Mouse (Mus musculus) CD4-positive, CD25-positive, alpha-beta regulatory T cell, adult 2 months (primary cell): ENCODE measurements around the gene Npb.
"Not testable (repeated sequence)": the region's sequence is repeated elsewhere in the genome, so short reads cannot be mapped to it uniquely, and the experiment has no call there.

Experiments
- DNase-seq: peaks from one replicate; pipeline ENCODE4 v3.0.0-alpha.2; 2012; ENCODE audit warnings: low read depth, low spot score

The Npb gene

DNA sequence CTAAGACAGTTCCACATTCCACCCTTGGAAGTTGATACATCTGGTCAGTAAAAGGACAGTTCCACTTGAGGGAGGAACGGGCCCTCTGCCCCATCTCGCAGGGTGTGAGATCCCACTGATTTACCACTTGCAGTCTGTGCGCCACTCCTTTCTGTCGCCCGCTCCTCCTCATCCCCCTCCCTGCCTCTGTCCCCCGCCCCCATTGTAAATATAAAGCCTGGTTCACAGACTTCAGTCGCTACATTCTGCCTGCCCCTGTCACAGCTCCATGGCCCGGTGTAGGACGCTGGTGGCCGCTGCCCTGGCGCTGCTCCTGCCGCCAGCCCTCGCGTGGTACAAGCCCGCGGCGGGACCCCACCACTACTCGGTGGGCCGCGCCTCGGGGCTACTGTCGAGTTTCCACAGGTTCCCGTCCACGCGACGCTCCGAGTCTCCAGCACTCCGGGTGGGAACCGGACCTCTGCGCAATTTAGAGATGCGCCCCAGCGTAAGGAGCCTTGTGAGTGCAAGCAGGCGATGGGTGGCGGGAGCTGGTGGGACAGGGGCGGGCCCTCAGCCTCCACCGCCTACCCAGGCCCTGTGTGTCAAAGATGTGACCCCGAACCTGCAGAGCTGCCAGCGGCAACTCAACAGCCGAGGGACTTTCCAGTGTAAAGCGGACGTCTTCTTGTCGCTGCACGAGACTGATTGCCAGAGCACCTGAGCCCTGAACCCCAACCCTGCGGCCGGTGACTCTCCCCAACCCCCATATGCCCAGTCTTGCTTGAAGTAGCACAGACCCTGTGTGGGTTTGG, at the start of gene Npb:
TSS of gene Npb (plus strand) at position 237 of the 794 bp plus-strand sequence.
- no peak for DNase-seq

DNA sequence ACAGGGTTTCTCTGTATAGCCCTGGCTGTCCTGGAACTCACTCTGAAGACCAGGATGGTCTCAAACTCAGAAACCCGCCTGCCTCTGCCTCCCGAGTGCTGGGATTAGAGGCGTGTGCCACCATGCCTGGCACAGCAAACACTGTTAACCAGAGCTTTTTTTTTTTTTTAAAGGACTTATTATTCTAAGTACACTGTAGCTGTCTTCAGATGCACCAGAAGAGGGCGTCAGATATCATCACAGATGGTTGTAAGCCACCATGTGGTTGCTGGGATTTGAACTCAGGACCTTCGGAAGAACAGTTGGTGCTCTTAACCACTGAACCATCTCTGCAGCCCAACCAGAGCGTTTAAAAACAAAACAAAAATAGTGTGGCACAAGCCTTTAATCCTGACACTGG, 49.4 kb upstream of the Npb start:
- DNase-seq = not testable (repeated sequence)

DNA sequence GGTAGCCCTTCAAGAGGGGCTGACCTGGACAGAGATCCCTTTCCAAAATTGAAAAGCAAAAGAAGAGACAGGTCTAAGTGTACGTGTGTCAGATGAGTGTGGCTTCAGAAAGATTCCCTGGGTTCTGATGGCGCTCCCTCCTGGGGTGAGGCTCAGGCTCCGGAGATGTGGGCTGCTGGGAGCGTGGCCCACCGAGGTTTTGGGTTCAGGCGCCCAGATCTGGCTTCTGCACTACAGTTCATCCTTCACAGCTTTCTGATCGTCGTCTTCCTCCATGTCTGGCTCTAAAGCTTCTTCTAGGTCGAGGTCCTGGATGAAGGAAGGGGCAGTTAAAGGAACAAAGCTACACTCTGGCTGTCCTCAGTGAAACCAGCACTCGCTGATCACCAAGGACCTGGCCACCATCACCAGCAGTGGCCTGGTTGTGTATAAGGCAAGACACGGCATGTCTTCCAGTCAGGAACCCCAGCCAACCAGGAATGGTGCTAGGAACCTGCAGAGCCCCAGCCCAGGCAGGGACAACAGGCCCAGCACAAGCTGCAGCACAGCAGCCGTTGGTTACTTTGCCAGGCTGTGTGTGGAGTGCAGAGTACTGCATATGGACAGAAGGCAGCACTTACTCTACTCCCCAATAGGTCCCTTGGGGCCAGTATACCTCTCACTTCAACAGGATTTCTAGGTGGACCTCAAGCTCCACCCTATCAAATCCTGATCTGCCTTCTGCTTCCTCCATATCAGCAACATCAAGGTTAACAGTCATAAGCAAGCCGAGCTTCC, 47.1 kb upstream of the Npb start:
- DNase-seq = no peak

DNA sequence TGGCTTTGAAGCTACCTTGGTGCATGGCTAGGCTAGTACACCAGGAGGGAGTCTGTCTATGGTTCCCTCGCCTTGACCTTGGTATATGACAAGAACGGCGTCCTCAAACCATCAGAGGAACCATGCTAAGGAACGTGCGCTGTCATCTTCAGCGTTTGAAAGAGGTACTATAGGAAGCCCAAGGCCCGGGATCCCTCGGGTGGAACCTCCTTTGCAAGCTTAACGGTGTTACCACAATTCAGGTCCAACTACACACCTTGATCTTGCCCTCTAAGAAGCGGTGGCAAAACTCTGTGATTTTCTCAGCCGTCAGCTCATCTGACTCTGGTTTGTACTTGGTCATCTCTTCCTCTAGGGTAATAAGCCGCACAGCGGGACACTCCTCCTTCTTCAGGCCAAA, 45.3 kb upstream of the Npb start:
- DNase-seq = no peak

DNA sequence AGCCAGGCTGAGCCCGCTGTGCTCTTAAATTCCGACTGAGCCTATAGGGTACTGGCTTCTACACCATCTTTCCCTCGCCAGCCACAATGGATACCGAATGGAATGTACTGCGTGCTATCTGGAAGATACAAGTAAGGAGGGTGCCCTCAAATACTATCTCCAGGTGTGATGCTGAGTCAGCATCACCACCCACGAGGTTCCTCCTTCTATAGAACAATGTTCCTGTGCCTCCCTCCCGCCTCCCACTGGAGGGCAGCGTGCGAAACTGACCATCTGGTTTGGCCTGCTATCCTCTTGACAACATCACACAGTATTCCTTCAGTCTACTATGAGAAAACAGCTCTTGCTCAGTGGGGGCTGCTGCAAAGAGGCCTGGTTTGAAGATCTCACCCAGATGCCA, 43.2 kb upstream of the Npb start:
- DNase-seq = no peak

DNA sequence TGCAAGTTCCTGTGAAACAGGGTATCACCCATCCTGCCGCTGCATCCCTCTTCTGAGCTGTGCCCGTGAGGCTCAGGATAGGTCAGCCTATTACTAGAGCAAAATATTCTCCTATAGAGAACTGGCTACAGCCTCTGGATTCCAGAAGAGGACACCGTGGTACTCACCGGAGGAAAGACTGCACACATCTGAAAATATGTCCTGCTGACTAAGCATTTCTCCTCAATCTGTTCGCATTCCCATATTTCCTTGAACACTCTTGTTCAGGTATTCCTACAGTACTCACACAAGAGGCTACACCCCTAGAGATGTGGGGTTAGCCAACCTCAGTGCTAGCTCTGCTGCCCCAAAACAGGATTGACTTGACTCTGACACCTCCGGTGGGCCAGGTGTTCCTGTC, 40.0 kb upstream of the Npb start:
- no peak for DNase-seq

DNA sequence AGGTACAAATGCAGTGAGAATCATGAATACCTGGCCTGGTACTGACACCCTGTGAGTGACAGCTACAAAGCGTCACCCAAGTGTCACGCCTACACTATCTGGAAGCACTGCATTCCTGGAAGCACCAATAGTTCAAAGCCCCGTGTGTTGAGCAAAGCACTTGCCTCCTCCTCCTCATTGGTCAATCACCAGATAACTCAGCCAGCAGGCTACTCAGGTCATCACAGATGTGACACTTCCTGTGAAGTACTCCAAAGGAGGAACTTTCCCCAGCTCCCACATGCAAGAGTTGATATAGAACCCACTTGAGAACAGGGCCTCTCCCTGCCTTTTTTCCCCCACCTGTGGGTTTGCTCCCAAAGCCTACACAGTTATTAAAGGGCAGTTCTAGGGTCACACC, 37.2 kb upstream of the Npb start:
- DNase-seq = no peak

DNA sequence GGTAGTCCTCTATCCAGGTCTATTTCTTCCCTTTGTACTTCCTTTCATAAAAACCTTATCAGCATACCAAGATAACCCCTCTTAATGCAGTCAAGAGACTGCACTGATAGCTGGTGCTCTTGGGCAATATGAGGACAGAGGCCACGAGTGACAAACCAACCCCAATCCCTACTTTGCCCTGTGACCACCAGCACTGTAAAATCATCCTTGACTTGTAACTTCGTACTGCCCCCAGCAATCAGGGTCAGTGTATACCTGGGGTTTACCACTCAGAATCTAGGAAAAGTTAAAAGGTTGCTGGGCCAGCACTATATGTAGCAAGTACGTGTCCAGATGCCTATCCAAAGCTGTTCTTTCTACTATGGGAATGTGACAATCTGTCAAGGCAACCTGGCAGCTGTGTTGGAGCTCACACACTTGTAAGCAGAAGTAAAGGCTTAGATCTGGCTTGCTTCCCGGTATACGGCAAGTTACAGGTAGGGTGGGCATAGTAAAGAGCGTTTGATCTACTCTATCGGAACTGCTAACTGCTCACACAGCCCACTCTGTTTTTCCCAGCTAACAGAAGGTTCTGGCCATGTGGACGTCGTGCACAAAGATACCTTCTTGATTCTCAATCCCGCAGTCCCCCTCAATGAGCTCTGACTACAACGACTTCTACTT, 36.4 kb upstream of the Npb start:
- DNase-seq = no peak

DNA sequence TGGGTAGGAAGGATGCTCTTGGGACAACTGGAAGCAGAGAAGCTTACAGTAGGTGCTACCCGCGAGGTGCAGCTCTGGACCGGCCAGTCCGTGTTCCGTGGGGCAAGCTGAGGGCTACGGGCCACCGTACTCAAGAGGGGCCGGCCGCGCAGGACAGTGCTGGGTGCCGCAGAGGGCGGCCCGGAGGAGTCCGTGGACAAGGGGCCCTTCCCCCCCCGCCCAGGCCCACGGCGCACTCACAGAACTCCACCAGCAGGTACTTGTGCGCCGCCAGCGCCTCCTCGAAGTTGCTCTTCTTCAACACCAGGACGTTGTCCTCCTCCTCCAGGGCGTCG, 35.9 kb upstream of the Npb start:
- no peak for DNase-seq

DNA sequence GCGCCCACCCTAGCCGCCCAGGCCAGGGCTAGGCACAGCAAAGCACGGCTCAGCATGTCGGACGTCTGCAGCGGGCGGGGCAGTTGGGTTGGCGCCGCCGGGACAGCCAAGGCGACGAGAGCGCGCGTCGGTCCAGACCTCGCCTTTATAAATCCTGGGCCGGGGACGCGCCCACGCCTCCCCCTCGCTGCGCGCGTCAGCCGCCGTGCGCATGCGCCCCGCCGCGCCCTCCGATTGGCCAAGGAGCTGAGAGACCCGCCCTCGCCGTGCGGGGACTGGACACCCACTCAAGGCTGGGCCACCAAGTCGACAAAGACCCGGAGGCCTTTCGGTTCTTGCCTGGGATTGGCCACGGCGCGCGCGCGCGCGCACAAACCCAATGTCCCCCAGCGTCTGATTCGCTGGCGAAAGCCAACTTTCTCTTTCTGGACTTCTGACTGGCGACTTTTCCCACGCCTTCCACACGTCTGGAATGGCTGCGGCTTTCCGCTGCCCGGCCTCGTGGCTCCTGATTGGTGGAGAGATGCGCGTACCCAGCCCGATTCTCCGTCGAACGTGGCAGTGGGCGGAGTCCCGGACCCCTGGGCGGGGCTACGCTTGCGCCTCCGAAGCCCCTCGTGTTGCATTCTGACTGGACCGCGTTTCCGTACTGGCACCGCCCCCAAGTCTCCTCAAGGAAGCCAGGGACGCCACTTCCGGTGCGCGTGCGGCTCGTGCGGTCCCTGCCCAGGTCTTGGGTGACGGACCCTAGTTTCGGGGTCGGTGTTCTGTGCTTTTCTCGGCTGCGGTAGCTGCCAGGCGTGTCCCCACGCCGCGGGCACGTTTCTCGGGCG, 35.3 kb upstream of the Npb start, which contains the start of gene P4hb:
TSS of gene P4hb (minus strand) at position 502 of the 833 bp plus-strand sequence.
- DNase-seq = peak; percentile 98

DNA sequence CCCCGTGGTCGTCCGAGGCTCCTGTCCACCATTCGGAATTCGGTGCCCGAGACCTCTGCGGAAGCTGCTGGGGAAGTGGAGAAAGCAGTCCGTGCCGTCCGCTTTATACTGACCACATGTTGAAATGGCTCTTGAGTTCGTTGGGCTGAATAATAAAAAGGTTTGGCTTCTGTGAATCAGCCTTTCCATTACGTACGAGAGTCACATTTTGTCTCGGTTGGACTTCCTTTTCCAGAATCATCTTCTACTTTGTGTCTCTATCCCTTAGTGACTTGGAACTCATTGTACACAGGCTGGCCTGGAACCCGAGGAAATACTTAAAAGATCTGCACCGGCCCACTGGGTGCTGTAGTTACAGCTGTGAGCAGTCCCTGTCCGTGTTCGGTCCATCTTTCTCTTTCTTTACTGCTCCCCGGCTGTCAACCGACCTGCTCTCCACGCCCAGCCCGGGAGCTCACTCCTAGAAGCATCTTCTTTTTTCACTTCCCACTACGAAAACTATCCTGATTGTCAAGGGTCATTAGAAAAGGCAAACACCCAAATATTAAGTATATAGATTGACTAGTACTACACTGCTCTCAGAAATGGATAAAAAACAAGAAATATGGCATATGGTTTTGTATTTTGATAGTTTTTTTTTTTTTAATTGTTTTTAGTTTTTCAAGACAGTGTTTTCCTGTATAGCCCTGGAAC, 34.5 kb upstream of the Npb start:
- DNase-seq = peak; percentile 84

DNA sequence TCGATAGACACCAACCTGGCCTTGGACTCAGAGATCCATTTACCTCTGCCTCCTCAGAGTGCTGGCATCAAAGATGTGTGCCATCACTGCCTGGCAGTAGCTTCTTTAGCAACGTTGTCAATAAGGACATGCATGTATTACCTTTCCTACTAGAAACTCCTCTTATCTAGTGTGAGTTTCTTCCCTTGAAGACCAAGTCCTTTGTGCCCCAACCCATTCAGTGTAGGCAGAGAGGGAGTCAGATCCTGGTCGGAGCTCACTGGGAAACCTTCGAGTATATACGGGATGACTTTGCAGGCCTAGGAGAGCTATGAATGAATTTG, 34.0 kb upstream of the Npb start:
- peak; percentile 39 for DNase-seq

DNA sequence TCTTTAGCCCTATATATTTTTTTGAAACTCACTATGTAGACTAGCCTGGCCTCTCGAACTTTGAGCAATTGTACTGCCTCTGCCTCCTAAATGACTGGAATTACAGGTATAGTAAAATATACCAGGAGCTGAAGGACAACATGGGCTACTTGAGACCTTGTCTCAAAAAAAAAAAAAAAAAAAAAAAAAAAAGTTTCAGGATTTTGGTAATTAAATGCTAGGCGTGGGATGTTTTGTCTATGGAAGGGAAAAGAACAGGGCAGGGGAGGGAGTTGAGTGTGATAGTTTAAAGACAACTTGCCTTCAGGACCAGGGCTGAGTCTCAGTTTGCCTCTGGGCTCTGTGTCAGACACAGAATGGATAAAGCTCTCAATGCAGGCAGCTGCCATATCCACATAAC, 33.2 kb upstream of the Npb start:
- no peak for DNase-seq

DNA sequence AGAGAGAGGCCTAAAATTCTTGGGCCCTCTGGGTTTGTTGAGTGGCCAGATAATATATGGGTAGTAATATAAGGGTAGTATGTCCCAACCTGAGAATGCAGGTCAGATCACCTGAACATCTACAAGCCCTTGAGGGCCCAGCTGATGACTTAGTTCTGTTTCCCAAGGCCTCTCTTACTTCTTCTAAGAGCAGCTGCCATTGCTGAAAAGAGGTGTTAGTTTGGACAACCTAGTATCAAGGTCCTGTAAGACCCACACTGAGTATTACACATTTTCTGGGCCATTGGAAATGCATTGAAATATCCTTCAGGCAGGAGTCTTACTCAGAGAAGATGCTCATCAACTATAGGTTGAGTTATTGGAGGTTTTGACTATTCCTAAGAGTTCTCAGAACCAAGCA, 32.3 kb upstream of the Npb start:
- no peak for DNase-seq

DNA sequence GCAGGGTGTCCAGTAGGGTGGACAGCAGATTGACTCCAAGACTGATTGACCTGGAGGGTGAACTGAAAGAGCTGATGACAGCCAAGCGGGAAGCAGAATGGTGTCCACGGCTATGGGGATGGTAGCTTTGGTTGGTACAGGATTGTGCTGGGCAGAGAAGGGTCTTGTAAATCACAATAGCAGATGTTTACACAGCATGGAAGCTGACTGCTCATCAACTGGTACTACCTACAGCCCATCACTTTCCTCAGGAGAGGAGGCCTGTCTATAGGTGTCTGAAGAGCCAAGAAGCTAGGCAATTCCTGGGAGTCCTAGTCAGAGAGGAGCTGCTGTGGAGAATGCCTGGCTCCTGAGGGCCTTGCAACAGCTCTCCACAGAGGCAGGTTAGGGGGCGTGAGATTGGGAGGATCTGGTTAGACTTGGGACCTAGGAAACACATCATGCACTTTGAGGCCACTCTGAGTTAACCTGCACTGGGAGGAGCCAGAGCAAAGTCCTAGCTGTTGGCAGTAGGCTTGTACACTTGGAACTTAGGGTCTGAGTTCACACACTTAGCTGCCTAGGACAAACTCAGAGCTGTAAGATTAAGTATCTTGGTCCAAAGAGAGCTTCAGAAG, 31.8 kb upstream of the Npb start:
- DNase-seq = no peak

DNA sequence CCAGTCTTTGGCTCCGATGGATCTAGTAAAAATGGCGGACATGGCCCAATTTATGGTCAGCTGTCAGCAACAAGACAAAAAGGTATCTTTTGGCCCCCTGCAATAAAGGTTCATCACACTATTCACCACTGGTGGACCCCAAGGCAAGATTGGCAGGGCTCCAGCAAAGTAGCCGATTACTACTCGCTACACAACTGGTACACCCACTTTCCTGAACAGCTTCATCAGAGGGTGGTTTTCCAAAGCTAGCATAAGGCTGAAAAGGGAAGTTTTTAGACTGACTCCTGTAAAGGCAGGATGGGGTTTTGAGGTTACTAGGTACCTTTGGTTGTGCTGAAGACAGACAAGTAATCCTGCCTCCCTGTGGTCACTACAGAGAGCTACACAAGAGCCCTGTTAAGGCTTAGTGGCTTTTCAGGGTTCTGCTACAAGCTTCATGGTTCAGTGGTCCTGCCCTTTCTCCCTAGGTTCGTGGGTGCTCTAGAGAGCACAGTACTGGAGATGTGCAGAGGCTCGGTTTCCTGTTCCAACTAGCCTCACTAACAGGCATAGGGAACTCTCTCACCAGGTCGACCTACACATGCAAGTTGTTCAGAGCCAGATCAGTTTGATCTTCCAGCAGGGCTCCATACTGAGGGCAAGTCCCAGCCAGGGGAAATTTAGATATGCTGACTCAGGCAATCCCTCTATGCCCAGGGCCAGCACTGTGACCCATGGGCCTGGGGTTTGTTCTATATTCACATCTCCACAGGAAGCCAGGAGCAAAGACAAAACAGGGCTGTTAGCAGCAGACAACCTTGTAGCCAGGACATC, 30.9 kb upstream of the Npb start:
- DNase-seq = peak; percentile 63

DNA sequence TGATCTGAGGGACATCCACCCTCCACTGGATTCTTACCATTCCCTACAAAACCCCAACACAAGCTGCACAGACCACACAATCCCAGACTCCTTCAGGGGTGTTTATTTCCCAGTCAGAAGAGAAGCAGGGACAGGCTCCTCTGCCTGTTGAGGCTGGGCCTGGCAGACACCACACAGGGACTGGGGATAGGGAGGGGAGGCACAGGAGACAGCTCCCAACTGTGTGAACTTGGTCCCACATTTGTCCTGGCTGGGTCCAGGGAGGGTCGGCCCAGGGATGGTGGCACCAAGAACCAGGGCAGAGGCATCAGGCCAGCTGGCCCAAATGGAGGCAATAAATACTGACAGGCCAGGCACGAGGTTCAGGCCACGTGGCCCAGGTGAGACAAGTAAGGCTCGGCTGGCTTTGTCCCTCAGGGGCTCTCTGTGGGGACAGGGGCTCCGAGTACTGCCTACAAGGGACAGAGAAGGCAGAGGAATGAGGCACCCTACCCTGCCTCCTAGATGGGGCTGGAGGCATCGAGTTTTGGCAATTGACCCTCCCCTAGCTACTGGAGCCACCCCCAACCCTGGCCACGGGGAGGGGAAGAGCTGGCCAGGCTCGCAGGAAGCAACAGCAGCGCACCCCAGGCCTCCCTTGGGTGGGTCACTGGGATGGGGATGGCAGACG, 30.1 kb upstream of the Npb start:
- DNase-seq = no peak

DNA sequence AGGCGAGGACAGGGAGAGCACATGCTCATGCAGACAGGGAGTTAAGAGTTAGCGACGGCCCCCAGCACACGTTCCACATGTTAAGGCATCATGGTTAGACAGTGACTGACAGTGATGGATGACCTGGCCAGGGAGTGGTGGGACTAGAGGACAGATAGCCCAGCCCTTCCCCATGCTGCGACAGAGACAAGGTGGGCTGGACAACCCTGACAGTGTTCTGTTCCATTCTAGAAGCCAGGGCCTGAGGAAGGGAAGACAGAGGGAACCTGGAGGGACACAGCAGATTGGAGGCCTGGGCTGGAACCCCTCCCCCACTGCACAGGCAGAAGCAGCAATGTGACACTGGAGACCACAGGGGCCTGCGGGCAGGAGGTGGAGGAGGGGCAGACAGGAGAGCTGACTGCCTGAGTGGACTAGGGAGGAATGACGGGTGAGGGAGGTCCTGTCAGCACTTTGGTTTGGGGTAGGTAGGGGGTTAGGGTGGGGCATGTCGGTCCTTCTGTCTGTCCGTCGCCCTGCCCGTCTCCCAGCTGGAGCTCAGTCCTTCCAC, 29.5 kb upstream of the Npb start:
- DNase-seq = no peak
